Mouse (Mus musculus) embryonic facial prominence, embryonic 13.5 days (tissue): ENCODE measurements around the gene Dhrs4. TPM values are rescaled to one million over a fixed set of nuclear protein-coding genes. Genes with fewer than 3 reads are reported as not detected.
A peak's percentile ranks its signal among the peaks of the same experiment; 100 is the strongest.

Source experiments
- ATAC-seq: fragments of 200-750 bp; cut with Nextera tagmentation; 2 replicates; pipeline ENCODE4 v1.8.0; 2017; ENCODE audit warnings: low read depth; ENCODE audit not compliant: insufficient number of reproducible peaks, insufficient read depth, low FRiP score, low TSS enrichment
- H3K27ac ChIP-seq: fragments of 300-500 bp; sonication (generic); 2 replicates; pipeline ENCODE4 v1.5.1; 2015; ENCODE audit warnings: moderate library complexity, mild to moderate bottlenecking, inconsistent platforms
- H3K27me3 ChIP-seq: fragments of 300-500 bp; sonication (generic); 2 replicates; pipeline ENCODE4 v1.6.1; 2015; ENCODE audit warnings: mild to moderate bottlenecking, inconsistent platforms
- H3K36me3 ChIP-seq: fragments of 300-500 bp; sonication (generic); 2 replicates; pipeline ENCODE4 v1.6.1; 2015; ENCODE audit warnings: mild to moderate bottlenecking, inconsistent platforms
- H3K4me1 ChIP-seq: fragments of 300-500 bp; sonication (generic); 2 replicates; pipeline ENCODE4 v1.6.1; 2015; ENCODE audit warnings: inconsistent platforms
- H3K4me2 ChIP-seq: fragments of 300-500 bp; sonication (generic); 2 replicates; pipeline ENCODE4 v1.6.1; 2015; ENCODE audit warnings: moderate library complexity, mild to moderate bottlenecking, inconsistent platforms
- H3K4me3 ChIP-seq: fragments of 300-500 bp; sonication (generic); 2 replicates; pipeline ENCODE4 v1.5.1; 2015; ENCODE audit warnings: mild to moderate bottlenecking, inconsistent platforms
- H3K9ac ChIP-seq: fragments of 300-500 bp; sonication (generic); 2 replicates; pipeline ENCODE4 v1.6.1; 2015; ENCODE audit warnings: mild to moderate bottlenecking, inconsistent platforms
- H3K9me3 ChIP-seq: fragments of 300-500 bp; sonication (generic); 2 replicates; pipeline ENCODE4 v1.6.1; 2016; ENCODE audit warnings: inconsistent platforms
- WGBS: fragments of 180-500 bp; shearing (Covaris S2); methylation state at CpG from one replicate; pipeline ENCODE4 v1.1.7; 2015; ENCODE audit warnings: mixed read lengths; 5-methylcytosine and 5-hydroxymethylcytosine counted together
- polyA plus RNA-seq: library from polyadenylated mRNA; unstranded; fragments of >200 nt; fragmentation: Nextera tagmentation; extraction: Ambion mirVana; gene quantifications from 2 replicates; pipeline ENCODE4 v1.2.1, GENCODE M21; 2015

The Dhrs4 gene
- polyA plus RNA-seq, 1 experiment from 2014 or later: 98.6 TPM

DNA sequence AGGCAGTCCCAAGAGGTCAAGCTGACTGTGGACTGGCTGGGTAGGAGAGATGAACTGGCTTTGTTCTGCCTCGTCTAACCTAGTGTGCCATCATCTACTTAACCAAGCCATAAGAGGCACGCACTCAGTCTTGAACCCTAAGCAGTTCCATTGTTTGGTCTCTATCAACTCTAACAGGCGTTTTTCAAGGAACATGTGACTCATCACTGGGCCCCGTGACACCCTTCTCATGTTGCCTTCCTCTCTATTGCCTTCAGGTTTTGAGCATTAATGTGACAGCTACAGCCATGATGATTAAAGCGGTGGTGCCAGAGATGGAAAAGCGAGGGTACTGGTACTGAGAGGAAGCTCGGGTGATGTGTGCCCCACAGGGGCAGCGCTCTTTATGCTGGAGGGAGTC, 8.3 kb downstream of the Dhrs4 start:
- H3K27me3 ChIP-seq: no peaks in the 10 kb centered on the region
- H3K9ac ChIP-seq: no peak overlapping the region
- H3K36me3 ChIP-seq: peaks cover 33% of the 10 kb centered on the region
- H3K4me1 ChIP-seq: peaks cover 6% of the 10 kb centered on the region
- H3K4me2 ChIP-seq: no peak overlapping the region
- 85% methylated on average over 8 of the region's 8 CpGs for WGBS
- no peaks in the 10 kb centered on the region for H3K9me3 ChIP-seq
- no peak overlapping the region for H3K4me3 ChIP-seq
- H3K27ac ChIP-seq: no peak overlapping the region
- ATAC-seq: no peak

- peak within 1 kb of the TSS; percentile 74 for H3K4me3 ChIP-seq
- H3K36me3 ChIP-seq: peaks cover 33% of the 10 kb centered on the region
- H3K27ac ChIP-seq: peak within 1 kb of the TSS; percentile 63
- WGBS: 1% methylated on average over 68 of the region's 68 CpGs
- peak within 1 kb of the TSS; percentile 97 for H3K4me2 ChIP-seq
- H3K4me1 ChIP-seq: peaks cover 9% of the 10 kb centered on the region
- ATAC-seq: peak; percentile 69; the same call in 1 of the 2 replicates
- H3K27me3 ChIP-seq: no peaks in the 10 kb centered on the region
- H3K9me3 ChIP-seq: no peaks in the 10 kb centered on the region
- H3K9ac ChIP-seq: peak within 1 kb of the TSS; percentile 80
Observed at GRCm38 (mm10) chr14:55490361-55491201, 12.0 kb downstream of the Dhrs4 start, which contains the start of gene Carmil3. Gene Carmil3, plus strand, starts transcription at chr14:55490651.

DNA sequence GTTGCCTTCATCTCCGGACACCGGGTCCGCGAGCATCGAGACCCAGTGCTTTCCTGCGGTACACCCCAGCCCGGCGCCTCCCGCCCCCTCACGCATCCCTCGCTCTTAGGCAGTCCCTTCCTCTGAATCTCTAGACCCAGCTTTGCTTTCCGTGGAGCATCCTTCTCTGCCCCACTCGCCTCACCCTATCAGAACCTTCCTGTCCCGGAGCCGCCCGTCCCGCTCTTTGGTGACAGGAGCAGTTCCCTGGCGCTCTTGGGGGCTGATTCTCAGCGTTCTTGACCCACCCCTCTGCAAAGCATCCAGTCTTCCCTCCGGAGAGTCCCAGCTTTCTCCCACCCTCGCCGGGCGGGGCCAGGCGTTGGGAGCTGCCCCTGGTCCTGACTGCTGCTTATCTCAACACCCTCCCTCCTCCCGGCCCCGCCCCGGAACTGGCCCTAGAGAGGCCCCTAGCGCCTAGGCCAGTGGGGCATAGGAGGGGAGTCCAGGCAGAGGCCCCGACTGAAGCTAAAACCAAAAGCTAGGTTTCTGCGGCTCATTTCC, 12.8 kb downstream of the Dhrs4 start:
- ATAC-seq: peak; percentile 53; the same call in 1 of the 2 replicates
- Histone ChIP-seq H3K9ac (peak overlapping the region; percentile 80), H3K4me2 (peak overlapping the region; percentile 97), H3K4me3 (peak overlapping the region; percentile 74), H3K27ac (peak overlapping the region; percentile 63), H3K9me3 (no peaks in the 10 kb centered on the region), H3K27me3 (no peaks in the 10 kb centered on the region), H3K4me1 (peaks cover 9% of the 10 kb centered on the region), H3K36me3 (peaks cover 26% of the 10 kb centered on the region; the same call in 1 of the 2 replicates)
- under 1% methylated on average over 30 of the region's 30 CpGs for WGBS

DNA sequence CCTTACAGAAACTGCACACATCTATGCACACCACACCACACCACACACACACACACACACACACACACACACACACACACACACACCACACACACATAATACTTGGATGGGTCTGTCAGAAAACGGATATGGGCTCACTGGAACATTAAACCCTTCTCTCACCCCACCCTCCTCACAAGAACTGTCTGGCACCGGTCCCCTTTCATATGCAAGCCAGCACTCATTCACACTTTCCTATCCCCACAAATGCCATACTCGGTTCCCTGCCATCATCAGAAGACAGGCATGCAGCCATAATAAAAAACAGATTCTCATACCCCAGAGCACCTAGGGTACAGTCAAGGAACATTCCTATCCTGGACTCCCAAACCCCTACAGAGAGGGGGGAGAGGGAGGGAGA, 13.5 kb downstream of the Dhrs4 start:
- peak overlapping the region; percentile 97 for H3K4me2 ChIP-seq
- WGBS: 18% methylated on average over 3 of the region's 3 CpGs
- H3K27me3 ChIP-seq: no peaks in the 10 kb centered on the region
- no peaks in the 10 kb centered on the region for H3K9me3 ChIP-seq
- H3K4me1 ChIP-seq: peaks cover 9% of the 10 kb centered on the region
- 0 out of 2 replicates have a peak overlapping the region, but pooled peaks have one; percentile 63 for H3K27ac ChIP-seq
- peak overlapping the region; percentile 80; the same call in 1 of the 2 replicates for H3K9ac ChIP-seq
- peaks cover 19% of the 10 kb centered on the region; the same call in 1 of the 2 replicates for H3K36me3 ChIP-seq
- H3K4me3 ChIP-seq: peak overlapping the region; percentile 74; the same call in 1 of the 2 replicates
- ATAC-seq: no peak

DNA sequence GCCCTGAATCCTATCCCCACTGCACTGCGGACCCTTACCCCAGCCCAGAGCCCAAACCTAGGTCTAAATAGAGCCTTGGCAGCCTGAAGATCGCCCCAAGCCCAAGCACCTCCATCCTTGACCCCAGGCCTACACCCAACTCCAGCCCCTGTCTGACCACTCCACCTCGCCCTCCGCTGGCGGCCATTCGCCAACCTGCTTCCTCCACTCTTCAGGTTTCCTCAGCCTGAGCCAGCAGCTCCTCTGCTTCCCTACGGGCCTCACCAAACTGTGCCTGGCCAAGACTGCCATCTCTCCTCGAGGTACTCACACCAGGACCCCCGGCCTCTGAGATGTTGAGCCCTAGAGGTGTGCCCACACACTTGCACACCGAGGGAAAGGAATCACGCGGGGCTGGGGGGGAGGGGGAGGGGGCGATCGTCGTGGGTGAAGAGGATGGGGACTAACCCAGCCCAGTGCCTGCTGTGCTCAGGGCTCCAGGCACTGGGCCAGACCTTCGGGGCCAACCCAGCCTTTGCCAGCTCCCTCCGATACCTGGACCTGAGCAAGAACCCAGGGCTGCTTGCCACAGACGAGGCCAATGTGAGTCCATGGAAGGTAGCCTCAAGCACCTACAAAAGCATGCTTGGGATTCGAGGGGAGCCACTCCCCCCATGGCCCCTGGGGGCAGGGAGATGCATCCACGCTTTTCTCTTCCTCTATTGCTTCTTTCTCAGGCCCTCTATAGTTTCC, 17.1 kb downstream of the Dhrs4 start:
- Histone ChIP-seq H3K27me3 (no peaks in the 10 kb centered on the region), H3K9me3 (no peaks in the 10 kb centered on the region), H3K36me3 (peaks cover 10% of the 10 kb centered on the region), H3K27ac (no peak overlapping the region), H3K9ac (no peak overlapping the region), H3K4me1 (peaks cover 13% of the 10 kb centered on the region), H3K4me3 (no peak overlapping the region), H3K4me2 (no peak overlapping the region)
- 70% methylated on average over 17 of the region's 20 CpGs for WGBS
- ATAC-seq: no peak

GRCm38 (mm10) chr14:55496761-55497448, 18.3 kb downstream of the Dhrs4 start:
- no peak overlapping the region for H3K9ac ChIP-seq
- H3K36me3 ChIP-seq: peaks cover 10% of the 10 kb centered on the region
- H3K4me1 ChIP-seq: peaks cover 6% of the 10 kb centered on the region
- no peak overlapping the region for H3K27ac ChIP-seq
- H3K4me2 ChIP-seq: no peak overlapping the region
- ATAC-seq: no peak
- no peaks in the 10 kb centered on the region for H3K9me3 ChIP-seq
- H3K27me3 ChIP-seq: no peaks in the 10 kb centered on the region
- 68% methylated on average over 16 of the region's 16 CpGs for WGBS
- no peak overlapping the region for H3K4me3 ChIP-seq

- H3K4me3 ChIP-seq: no peak overlapping the region
Observed at GRCm38 (mm10) chr14:55497449-55497821, 18.9 kb downstream of the Dhrs4 start.

DNA sequence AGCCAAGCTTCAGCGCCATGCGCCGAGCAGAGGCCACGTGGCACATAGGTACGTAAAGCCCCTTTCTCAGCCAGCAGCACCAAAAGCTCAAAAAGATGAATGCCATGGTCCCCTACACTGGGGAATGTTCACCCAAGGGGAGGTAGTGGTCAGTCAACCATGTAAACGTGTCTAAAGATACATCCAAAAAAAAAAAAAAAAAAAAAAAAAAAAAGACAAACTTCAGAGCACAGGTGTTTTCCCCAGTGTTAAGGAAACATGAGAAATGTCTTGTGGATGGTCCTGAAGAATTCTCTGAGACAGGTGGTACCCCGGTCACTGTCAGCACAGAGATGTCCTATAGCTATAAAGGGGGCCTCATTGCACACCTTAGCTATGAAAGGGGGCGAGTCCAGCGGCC, 27.1 kb downstream of the Dhrs4 start:
- Histone ChIP-seq H3K9ac (no peak overlapping the region), H3K9me3 (no peaks in the 10 kb centered on the region), H3K4me1 (0 out of 2 replicates have a peak, but pooled peaks cover 9% of the 10 kb centered on the region)

More at GRCm38 (mm10) chr14:55497449-55497821, 18.9 kb downstream of the Dhrs4 start:
- Histone ChIP-seq H3K9me3 (no peaks in the 10 kb centered on the region), H3K36me3 (peaks cover 10% of the 10 kb centered on the region), H3K27ac (no peak overlapping the region), H3K27me3 (no peaks in the 10 kb centered on the region), H3K4me1 (peaks cover 6% of the 10 kb centered on the region), H3K9ac (peak overlapping the region; percentile 49; the same call in 1 of the 2 replicates), H3K4me2 (no peak overlapping the region)
- ATAC-seq: no peak
- 27% methylated on average over 6 of the region's 6 CpGs for WGBS

DNA sequence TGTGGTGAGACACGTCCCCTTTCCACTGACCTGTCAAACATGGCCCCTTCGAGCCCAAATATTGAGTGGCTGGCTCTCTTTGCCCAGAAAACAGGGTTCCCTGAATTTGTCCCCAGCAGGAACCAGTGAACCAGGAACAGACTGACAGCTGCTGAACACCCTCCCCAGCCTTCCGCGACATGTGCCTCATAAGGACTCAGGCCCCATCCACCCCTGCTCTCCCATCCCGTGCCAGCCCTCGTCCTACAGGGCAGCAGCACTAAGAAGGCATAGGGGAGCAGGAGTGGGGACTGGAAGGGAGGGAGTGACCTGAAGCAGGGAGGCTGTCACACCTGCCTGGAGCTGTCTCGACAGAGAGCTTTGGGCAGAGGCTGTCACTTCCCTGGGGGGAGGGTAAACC, 29.2 kb downstream of the Dhrs4 start:
- no peak overlapping the region for H3K4me2 ChIP-seq
- H3K27me3 ChIP-seq: peaks cover 18% of the 10 kb centered on the region
- WGBS: 46% methylated on average over 7 of the region's 7 CpGs
- ATAC-seq: no peak
- H3K4me1 ChIP-seq: 0 out of 2 replicates have a peak, but pooled peaks cover 17% of the 10 kb centered on the region
- H3K9ac ChIP-seq: 0 out of 2 replicates have a peak overlapping the region, but pooled peaks have one; percentile 16
- H3K4me3 ChIP-seq: no peak overlapping the region
- H3K27ac ChIP-seq: no peak overlapping the region
- H3K36me3 ChIP-seq: no peaks in the 10 kb centered on the region
- no peaks in the 10 kb centered on the region for H3K9me3 ChIP-seq

More for the DNA sequence above, 27.1 kb downstream of the Dhrs4 start:
- Histone ChIP-seq H3K4me2 (no peak overlapping the region), H3K4me3 (no peak overlapping the region), H3K27me3 (no peaks in the 10 kb centered on the region; the same call in 1 of the 2 replicates), H3K36me3 (no peaks in the 10 kb centered on the region), H3K27ac (no peak overlapping the region)
- no peak for ATAC-seq
- WGBS: 86% methylated on average over 9 of the region's 9 CpGs

DNA sequence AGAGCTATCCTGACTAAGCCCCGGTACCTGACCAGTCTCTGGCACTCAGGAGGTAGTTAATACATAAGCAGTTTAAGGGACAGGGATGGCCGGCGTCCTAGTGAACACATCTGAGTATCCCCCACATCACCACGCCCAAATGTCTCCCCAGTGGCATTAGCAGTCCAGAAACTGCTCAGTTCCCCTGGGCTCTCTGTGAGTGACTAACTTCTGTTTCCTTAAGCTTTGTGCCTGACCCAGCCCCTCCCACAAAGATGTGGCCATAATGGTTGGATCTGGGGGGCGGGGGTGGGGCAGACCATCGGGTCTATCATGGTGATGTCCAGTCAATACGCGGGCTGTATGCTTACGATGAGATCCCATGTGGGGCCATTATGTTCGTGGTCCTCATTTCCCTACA, 31.0 kb downstream of the Dhrs4 start:
- ATAC-seq: no peak

More for the DNA sequence above, 31.0 kb downstream of the Dhrs4 start:
- Histone ChIP-seq H3K4me2 (no peak overlapping the region), H3K4me1 (0 out of 2 replicates have a peak, but pooled peaks cover 17% of the 10 kb centered on the region), H3K4me3 (no peak overlapping the region), H3K9me3 (no peaks in the 10 kb centered on the region), H3K36me3 (no peaks in the 10 kb centered on the region), H3K27me3 (peaks cover 18% of the 10 kb centered on the region), H3K27ac (no peak overlapping the region), H3K9ac (no peak overlapping the region)
- 83% methylated on average over 10 of the region's 10 CpGs for WGBS
